Mouse (Mus musculus): ENCODE data around the gene Oxsm.

- TF ChIP-seq FLI1 (IDR thresholded peaks at IDR 0.05; ENCODE audit: low read length), result no peak
- TF ChIP-seq GATA1 (IDR thresholded peaks at IDR 0.05; ENCODE audit: borderline replicate concordance, low read length), result no peak
These were observed 20.2 kb upstream of the Oxsm start for GRCm38 (mm10) chr14:16269776-16270175.
